Mouse (Mus musculus) liver, embryonic 12.5 days (tissue): ENCODE data around the gene Arnt2. TPM values are rescaled to one million over a fixed set of nuclear protein-coding genes. Genes with fewer than 3 reads are reported as not detected.

Experiments
- ATAC-seq: fragments of 200-750 bp; cut with Nextera tagmentation; 2 replicates; pipeline ENCODE4 v1.8.0; 2017; ENCODE audit warnings: moderate number of reproducible peaks, mild to moderate bottlenecking, moderate library complexity
- H3K27ac ChIP-seq: fragments of 300-500 bp; sonication (generic); 2 replicates; pipeline ENCODE4 v1.5.1; 2016; ENCODE audit warnings: mild to moderate bottlenecking
- H3K27me3 ChIP-seq: fragments of 300-500 bp; sonication (generic); replicated peaks from 2 replicates; pipeline ENCODE4 v1.6.1; 2016; ENCODE audit warnings: mild to moderate bottlenecking, moderate library complexity
- H3K36me3 ChIP-seq: fragments of 300-500 bp; sonication (generic); 2 replicates; pipeline ENCODE4 v1.6.1; 2016; ENCODE audit warnings: mild to moderate bottlenecking, moderate library complexity
- H3K4me1 ChIP-seq: fragments of 300-500 bp; sonication (generic); 2 replicates; pipeline ENCODE4 v1.6.1; 2016
- H3K4me2 ChIP-seq: fragments of 300-500 bp; sonication (generic); 2 replicates; pipeline ENCODE4 v1.6.1; 2016; ENCODE audit warnings: mild to moderate bottlenecking, moderate library complexity
- H3K4me3 ChIP-seq: fragments of 300-500 bp; sonication (generic); 2 replicates; pipeline ENCODE4 v1.5.1; 2016; ENCODE audit warnings: mild to moderate bottlenecking, moderate library complexity
- H3K9ac ChIP-seq: fragments of 300-500 bp; sonication (generic); 2 replicates; pipeline ENCODE4 v1.6.1; 2016; ENCODE audit warnings: mild to moderate bottlenecking, moderate library complexity
- H3K9me3 ChIP-seq: fragments of 300-500 bp; sonication (generic); replicated peaks from 2 replicates; pipeline ENCODE4 v1.6.1; 2016; ENCODE audit warnings: mild to moderate bottlenecking, moderate library complexity
- WGBS: fragments of 180-500 bp; shearing (Covaris S2); methylation state at CpG from one replicate; pipeline ENCODE4 v1.1.7; 2016; ENCODE audit not compliant: insufficient replicate concordance; 5-methylcytosine and 5-hydroxymethylcytosine counted together
- polyA plus RNA-seq: library from polyadenylated mRNA; unstranded; fragments of >200 nt; fragmentation: Nextera tagmentation; extraction: Ambion mirVana; gene quantifications from 2 replicates; pipeline ENCODE4 v1.2.1, GENCODE M21; 2016

Gene Arnt2
- polyA plus RNA-seq, 1 experiment from 2014 or later: 0.56 TPM

DNA sequence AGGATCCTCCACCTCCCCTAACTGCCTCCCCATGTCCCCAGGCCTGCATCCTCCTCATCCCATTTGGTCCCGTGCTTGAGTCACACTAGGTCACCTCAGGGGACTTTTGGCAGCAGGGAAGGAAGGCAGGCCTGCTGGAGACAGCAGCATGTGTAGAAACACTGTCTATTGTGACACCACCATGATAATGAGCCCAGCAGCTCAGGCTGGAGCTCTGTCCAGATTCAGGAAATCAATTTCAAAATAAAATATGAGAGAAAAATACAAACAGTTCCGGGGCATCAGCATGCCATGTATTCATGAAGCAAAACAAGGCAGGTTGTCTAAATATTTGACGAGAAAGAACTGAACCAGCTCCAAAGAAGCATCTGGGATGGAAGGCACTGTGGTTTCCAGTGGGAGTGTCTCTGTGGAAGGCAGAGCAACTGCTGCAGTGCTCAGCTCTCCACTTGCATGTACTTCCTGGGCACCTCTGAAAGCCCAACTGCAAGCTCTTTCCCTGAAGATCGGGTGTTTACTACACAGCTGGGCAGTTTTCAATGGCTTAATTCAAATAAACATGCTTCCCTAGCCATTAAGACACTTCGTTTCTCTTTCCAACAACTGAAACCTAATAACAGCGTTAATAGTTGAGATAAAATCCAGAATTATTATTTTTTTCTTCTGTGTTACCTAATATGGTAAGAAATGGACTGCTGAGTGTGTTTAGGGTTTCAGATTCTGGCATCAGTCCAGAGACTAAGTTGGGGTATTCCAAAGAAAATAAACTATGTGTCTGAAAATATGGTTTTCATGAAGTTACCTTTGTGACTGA lies 74.0 kb downstream of the Arnt2 start:
- Histone ChIP-seq H3K27ac (no peak overlapping the region), H3K36me3 (no peaks in the 10 kb centered on the region), H3K4me1 (no peaks in the 10 kb centered on the region), H3K4me3 (no peak overlapping the region), H3K4me2 (no peak overlapping the region), H3K9me3 (no peaks in the 10 kb centered on the region), H3K27me3 (no peaks in the 10 kb centered on the region), H3K9ac (no peak overlapping the region)
- no peak for ATAC-seq
- WGBS: 45% methylated on average over 6 of the region's 6 CpGs

DNA sequence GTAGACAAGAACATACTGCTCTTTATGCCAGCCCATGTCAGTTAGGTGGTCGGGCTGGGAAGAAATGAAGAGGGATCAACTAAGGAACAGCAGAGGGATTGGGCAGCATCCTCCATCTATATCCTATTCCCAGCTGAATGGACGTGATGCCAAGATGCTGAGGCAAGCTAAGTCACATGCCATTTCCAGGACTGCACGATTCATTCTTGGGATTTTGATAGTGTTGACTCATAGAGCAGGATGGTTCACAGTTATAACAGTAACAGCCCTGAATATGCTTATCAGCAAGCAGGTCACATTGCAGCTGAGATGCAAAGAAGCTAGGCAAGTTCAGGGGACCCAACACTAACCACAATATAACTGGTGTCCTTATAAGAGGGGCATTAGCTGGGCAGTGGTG lies 76.0 kb downstream of the Arnt2 start:
- H3K4me1 ChIP-seq: no peaks in the 10 kb centered on the region
- H3K9me3 ChIP-seq: no peaks in the 10 kb centered on the region
- no peak overlapping the region for H3K27ac ChIP-seq
- no peak for ATAC-seq
- WGBS: 51% methylated on average over 3 of the region's 3 CpGs
- H3K27me3 ChIP-seq: no peaks in the 10 kb centered on the region
- H3K4me2 ChIP-seq: no peak overlapping the region
- no peak overlapping the region for H3K4me3 ChIP-seq
- no peaks in the 10 kb centered on the region for H3K36me3 ChIP-seq
- H3K9ac ChIP-seq: no peak overlapping the region

DNA sequence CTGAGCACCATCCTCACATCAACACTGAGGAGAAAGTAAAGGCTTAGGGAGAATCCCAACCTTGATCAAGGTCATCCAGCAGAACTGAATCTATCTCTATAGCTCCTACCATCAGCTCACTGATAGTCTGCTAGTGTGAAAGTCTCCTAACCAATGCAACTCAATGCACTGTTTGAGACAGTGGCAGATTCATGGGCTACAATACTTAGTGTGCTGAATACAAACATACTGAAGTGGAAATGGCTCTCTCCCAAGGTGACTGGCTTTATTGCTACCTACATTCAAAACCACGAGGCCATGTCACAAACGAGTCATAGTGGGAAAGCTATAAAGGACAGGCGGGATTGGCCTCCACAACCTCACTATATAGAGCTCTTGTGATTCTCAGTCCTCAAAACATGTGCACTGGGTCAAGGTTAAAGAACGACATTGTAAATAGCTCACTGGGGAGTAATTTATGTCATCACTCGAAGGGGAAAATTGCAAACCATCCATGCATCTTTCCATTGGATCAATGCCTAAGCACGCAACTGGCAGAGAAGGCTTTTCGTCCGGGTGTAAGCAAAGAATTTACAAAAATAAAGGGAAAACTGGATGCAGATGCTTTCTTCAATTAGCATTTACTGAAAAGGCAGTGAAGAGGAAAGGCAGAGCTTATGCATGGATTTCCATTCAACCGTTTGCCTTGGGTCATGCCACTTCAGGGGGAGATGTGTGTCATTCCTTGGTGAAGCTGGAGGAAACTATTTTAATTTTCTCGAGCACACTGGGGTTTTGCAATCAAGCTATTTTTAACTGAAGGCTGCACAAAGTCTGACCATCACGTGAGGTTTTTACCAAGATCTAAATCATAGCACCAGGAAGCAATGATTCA lies 77.4 kb downstream of the Arnt2 start:
- Histone ChIP-seq H3K9me3 (no peaks in the 10 kb centered on the region), H3K4me1 (no peaks in the 10 kb centered on the region), H3K27me3 (no peaks in the 10 kb centered on the region), H3K36me3 (no peaks in the 10 kb centered on the region), H3K9ac (no peak overlapping the region), H3K27ac (no peak overlapping the region), H3K4me2 (no peak overlapping the region), H3K4me3 (no peak overlapping the region)
- ATAC-seq: no peak
- WGBS: 56% methylated on average over 11 of the region's 11 CpGs

DNA sequence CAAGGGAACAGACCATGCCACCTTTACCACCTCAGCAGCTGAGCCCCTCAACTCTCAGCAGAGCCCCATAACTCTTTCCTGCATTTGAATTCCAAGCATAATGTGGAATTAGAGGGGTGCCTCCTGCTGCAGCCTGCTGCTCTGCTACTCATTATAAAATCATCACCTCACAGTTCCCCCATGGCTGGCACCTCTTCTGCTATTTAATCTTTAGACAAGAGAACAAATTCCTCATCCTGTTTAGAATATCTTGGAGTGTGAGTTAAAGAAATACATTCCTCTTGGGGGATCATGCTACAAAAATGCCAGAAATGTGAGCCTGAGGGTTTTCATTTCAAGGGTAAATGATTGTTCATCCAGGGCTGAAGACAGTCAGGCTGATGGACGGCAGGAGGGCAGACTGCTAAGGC lies 80.8 kb downstream of the Arnt2 start:
- H3K27ac ChIP-seq: no peak overlapping the region
- H3K4me3 ChIP-seq: no peak overlapping the region
- 15% methylated on average over 1 of the region's 1 CpGs for WGBS
- no peak for ATAC-seq
- no peaks in the 10 kb centered on the region for H3K36me3 ChIP-seq
- no peak overlapping the region for H3K4me2 ChIP-seq
- no peaks in the 10 kb centered on the region for H3K27me3 ChIP-seq
- no peak overlapping the region for H3K9ac ChIP-seq
- no peaks in the 10 kb centered on the region for H3K4me1 ChIP-seq
- H3K9me3 ChIP-seq: no peaks in the 10 kb centered on the region

DNA sequence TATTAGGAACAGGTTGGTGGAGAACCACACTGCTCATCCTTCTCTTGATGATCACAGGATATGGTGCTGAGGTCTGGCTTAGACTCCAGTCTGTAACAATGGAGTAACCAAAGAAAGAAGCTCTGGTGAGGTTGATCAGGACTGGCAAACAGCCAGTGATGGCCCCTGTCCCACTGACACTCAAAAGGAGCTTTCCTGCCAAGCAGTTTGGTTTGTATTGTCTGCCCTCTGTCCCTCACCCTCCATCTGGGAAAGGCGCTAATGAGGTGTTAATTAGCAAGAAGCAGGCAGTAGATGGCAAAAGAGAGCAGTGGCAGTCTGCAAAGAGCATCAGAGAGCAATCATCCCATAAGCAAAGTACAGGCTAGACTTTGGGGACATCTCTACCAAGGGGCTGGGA lies 81.2 kb downstream of the Arnt2 start:
- Histone ChIP-seq H3K27ac (no peak overlapping the region), H3K4me2 (no peak overlapping the region), H3K9ac (no peak overlapping the region), H3K4me1 (no peaks in the 10 kb centered on the region), H3K9me3 (no peaks in the 10 kb centered on the region), H3K36me3 (no peaks in the 10 kb centered on the region), H3K27me3 (no peaks in the 10 kb centered on the region), H3K4me3 (no peak overlapping the region)
- ATAC-seq: no peak
- 8% methylated on average over 1 of the region's 1 CpGs for WGBS

DNA sequence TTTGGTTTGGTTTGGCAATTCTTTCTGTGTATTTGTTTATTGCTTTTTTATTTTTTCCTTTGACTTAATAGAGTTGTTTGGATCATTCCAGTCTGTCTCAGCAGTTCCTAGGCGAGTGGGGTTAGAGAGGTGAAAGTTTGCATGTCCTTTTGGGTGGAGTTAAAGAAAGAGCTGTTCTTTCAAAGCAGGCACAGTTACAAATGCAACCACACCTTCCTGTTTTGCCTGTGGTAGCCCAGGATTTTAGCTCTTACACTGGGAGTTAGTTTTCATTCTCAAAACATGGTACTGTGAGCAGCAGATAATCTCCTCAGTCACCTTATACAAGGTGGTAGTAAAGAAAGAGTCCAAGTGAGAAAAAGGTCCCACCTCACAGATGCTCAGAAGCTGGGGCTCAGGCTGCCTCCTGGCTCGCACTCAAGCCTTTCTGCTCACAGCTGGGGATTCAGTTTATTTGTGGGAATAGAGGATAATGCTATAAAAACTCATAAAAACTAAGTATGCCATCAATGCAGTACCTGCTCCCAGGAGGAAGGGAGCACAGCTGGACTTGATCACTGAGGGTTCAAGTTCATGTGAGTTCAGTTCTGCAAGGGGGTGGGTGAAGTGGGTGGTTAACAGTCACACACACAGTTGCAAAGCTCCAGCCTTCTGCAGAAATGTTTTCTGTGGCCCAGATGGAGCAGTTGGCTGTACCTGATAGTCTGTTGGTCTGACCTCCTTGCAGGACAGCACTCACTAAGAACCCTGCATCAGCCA lies 84.2 kb downstream of the Arnt2 start:
- H3K27me3 ChIP-seq: no peaks in the 10 kb centered on the region
- H3K4me1 ChIP-seq: no peaks in the 10 kb centered on the region
- no peaks in the 10 kb centered on the region for H3K36me3 ChIP-seq
- H3K4me3 ChIP-seq: no peak overlapping the region
- H3K9ac ChIP-seq: no peak overlapping the region
- ATAC-seq: no peak
- WGBS: 53% methylated on average over 2 of the region's 2 CpGs
- no peaks in the 10 kb centered on the region for H3K9me3 ChIP-seq
- no peak overlapping the region for H3K4me2 ChIP-seq
- H3K27ac ChIP-seq: no peak overlapping the region

DNA sequence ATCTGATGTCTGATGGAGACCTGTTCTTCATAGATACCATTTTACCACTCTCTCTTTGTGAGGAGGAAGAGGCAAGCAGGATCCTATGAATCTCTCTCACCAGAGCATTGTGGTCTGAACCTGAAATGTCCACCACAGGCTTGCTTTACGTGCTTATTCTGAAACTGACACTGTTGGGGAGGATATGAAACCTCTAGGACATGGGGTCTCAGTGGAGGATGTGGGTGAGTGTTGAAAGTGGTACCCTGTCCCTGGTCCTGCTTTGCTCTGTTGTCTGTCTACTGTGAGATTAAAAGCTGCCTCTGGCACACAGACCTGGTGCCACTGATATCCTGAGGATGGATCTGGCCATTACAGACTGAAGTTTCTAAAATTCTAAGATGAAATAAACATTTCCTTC lies 88.4 kb downstream of the Arnt2 start:
- Histone ChIP-seq H3K36me3 (no peaks in the 10 kb centered on the region), H3K9me3 (no peaks in the 10 kb centered on the region), H3K27ac (no peak overlapping the region), H3K4me2 (no peak overlapping the region), H3K9ac (no peak overlapping the region), H3K4me1 (no peaks in the 10 kb centered on the region), H3K27me3 (no peaks in the 10 kb centered on the region), H3K4me3 (no peak overlapping the region)
- WGBS: 52% methylated on average over 1 of the region's 1 CpGs
- ATAC-seq: no peak

DNA sequence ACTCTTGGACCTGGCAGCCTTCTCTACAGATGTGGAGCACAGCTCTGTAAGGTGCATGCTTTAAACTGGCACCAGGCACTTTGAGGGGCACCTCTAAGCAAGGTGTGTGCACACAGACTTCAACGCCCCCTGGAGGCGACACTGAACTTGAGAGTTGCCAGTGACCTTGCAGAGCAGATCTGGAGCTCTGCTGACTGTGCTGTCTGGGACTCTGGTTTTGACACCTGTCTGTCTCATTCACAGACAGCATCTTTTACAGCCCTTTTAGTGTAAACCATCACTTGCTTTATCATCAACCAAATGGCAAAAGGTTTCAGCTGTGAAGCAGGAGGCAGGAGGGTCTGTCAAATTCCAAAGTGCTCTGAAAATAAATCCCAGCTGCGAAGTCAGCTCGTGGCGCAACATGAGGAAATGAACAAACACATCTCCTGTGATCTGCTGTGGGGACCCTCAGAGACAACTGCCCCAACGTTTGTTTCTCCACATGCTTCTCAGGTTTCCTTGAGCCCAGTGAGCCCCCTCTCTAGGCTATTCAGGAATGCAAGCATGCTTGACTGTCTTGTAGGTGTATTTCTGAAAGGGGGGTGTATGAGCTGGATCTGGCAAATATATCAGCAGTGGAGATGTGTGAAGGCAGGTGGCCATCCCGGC lies 94.5 kb downstream of the Arnt2 start:
- WGBS: 48% methylated on average over 7 of the region's 7 CpGs
- no peak overlapping the region for H3K27ac ChIP-seq
- H3K4me2 ChIP-seq: no peak overlapping the region
- H3K9ac ChIP-seq: no peak overlapping the region
- no peaks in the 10 kb centered on the region for H3K4me1 ChIP-seq
- H3K9me3 ChIP-seq: no peaks in the 10 kb centered on the region
- H3K27me3 ChIP-seq: no peaks in the 10 kb centered on the region
- no peaks in the 10 kb centered on the region for H3K36me3 ChIP-seq
- no peak overlapping the region for H3K4me3 ChIP-seq
- ATAC-seq: no peak

DNA sequence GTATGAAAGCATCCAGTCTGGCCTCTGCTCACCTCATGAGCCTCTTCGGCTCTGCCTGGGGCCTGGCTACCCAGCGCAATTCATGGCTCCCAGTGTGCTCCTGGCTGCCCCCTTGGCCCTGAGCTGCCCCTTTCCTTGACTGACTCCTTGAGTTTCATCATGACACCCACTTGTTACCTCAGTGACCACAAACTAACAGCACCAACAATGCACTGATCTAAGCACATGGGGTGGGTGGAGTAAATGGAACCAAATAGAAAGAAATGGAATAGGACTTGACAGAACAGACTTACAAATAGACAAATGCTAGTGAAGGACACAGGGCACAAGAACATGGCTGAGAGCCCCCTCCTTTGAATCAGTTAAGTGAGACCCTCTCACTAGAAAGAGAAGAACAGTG lies 95.2 kb downstream of the Arnt2 start:
- Histone ChIP-seq H3K4me1 (no peaks in the 10 kb centered on the region), H3K4me2 (no peak overlapping the region), H3K9ac (no peak overlapping the region), H3K4me3 (no peak overlapping the region), H3K9me3 (no peaks in the 10 kb centered on the region), H3K36me3 (no peaks in the 10 kb centered on the region), H3K27me3 (no peaks in the 10 kb centered on the region), H3K27ac (no peak overlapping the region)
- no peak for ATAC-seq
- WGBS: 75% methylated on average over 2 of the region's 2 CpGs

DNA sequence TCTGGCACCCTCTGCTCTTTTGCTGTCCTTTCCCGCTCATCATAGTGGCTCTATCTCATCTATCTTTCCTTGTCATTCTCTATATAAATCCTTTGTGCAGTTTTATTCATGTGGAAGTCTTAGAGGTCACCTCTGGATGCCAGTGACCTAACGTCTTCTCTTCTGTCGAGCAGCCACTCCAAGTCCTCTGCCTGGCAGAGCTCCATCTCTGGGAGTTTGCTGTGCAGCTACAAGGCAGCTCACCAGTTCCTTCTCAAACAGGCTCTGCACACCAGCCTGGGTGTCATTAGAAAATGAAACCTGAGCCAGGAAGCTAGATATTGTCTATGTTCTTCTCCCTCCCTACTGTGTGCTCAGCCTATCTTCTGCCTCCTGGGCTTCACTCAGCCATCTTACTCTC lies 98.4 kb downstream of the Arnt2 start:
- Histone ChIP-seq H3K9me3 (no peaks in the 10 kb centered on the region), H3K4me1 (no peaks in the 10 kb centered on the region), H3K4me3 (no peak overlapping the region), H3K9ac (no peak overlapping the region), H3K27me3 (no peaks in the 10 kb centered on the region), H3K27ac (no peak overlapping the region), H3K36me3 (no peaks in the 10 kb centered on the region), H3K4me2 (no peak overlapping the region)
- 63% methylated on average over 3 of the region's 3 CpGs for WGBS
- ATAC-seq: no peak

DNA sequence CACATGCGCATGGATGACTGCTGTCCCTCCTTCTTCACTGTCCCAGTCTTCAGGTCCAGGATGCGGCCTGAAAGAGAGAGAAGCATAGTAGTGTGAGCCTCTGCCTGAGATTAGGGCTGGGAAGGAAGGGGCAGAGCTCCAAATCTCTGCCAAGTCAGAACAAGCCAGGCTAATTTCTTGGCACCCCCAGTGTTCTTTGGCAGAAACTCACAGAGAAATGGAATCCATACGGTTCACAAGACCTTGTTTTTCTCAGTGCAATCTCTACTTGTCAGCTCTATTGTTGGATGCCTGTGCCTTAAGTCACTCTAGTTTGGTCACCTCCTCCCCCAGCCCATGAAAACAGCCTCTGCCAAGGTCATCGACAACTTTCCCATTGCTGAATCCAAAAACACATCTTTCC lies 99.1 kb downstream of the Arnt2 start:
- Histone ChIP-seq H3K4me1 (no peaks in the 10 kb centered on the region), H3K27me3 (no peaks in the 10 kb centered on the region), H3K4me2 (no peak overlapping the region), H3K27ac (no peak overlapping the region), H3K36me3 (no peaks in the 10 kb centered on the region), H3K9ac (no peak overlapping the region), H3K9me3 (no peaks in the 10 kb centered on the region), H3K4me3 (no peak overlapping the region)
- WGBS: 70% methylated on average over 4 of the region's 4 CpGs
- ATAC-seq: no peak
